Mouse (Mus musculus) embryonic facial prominence, embryonic 11.5 days (tissue): Measurements from ENCODE around the gene Polg. TPM values are rescaled to one million over a fixed set of nuclear protein-coding genes. Genes with fewer than 3 reads are reported as not detected.

Experiments
- ATAC-seq: fragments of 200-750 bp; cut with Nextera tagmentation; replicated peaks from 2 replicates; pipeline ENCODE4 v1.8.0; 2017; ENCODE audit warnings: low read depth; ENCODE audit not compliant: insufficient number of reproducible peaks, low FRiP score, low TSS enrichment
- DNase-seq: peaks from one replicate; pipeline ENCODE4 v3.0.0-alpha.2; 2015; ENCODE audit warnings: low spot score
- H3K27ac ChIP-seq: fragments of 300-500 bp; sonication (generic); replicated peaks from 2 replicates; pipeline ENCODE4 v1.5.1; 2014; ENCODE audit warnings: mild to moderate bottlenecking, low read depth, low read length, control low read depth
- H3K27me3 ChIP-seq: fragments of 300-500 bp; sonication (generic); 2 replicates; pipeline ENCODE4 v1.6.1; 2014; ENCODE audit warnings: mild to moderate bottlenecking, low read length, moderate library complexity, mixed read lengths; ENCODE audit not compliant: control insufficient read depth, insufficient read depth
- H3K36me3 ChIP-seq: fragments of 300-500 bp; sonication (generic); replicated peaks from 2 replicates; pipeline ENCODE4 v1.6.1; 2014; ENCODE audit warnings: low read depth, mild to moderate bottlenecking, low read length, moderate library complexity, mixed read lengths; ENCODE audit not compliant: control insufficient read depth, insufficient read depth
- H3K4me1 ChIP-seq: fragments of 300-500 bp; sonication (generic); 2 replicates; pipeline ENCODE4 v1.6.1; 2014; ENCODE audit warnings: low read length, mixed read lengths; ENCODE audit not compliant: control insufficient read depth, insufficient read depth
- H3K4me2 ChIP-seq: fragments of 300-500 bp; sonication (generic); 2 replicates; pipeline ENCODE4 v1.6.1; 2014; ENCODE audit warnings: low read depth, mild to moderate bottlenecking, control low read depth, low read length, moderate library complexity
- H3K4me3 ChIP-seq: fragments of 300-500 bp; sonication (generic); 2 replicates; pipeline ENCODE4 v1.5.1; 2014; ENCODE audit warnings: low read depth, low read length, control low read depth
- H3K9ac ChIP-seq: fragments of 300-500 bp; sonication (generic); replicated peaks from 2 replicates; pipeline ENCODE4 v1.6.1; 2014; ENCODE audit warnings: mild to moderate bottlenecking, control low read depth, low read length
- H3K9me3 ChIP-seq: fragments of 300-500 bp; sonication (generic); replicated peaks from 2 replicates; pipeline ENCODE4 v1.6.1; 2016; ENCODE audit warnings: mild to moderate bottlenecking, low read length, inconsistent platforms, mixed read lengths; ENCODE audit not compliant: control insufficient read depth
- WGBS: fragments of 180-500 bp; shearing (Covaris S2); extraction: QIAGEN DNeasy Blood & Tissue Kit; methylation state at CpG from one replicate; pipeline ENCODE4 v1.1.7; 2014; 5-methylcytosine and 5-hydroxymethylcytosine counted together
- polyA plus RNA-seq: library from polyadenylated mRNA; unstranded; fragments of >200 nt; fragmentation: Nextera tagmentation; extraction: Ambion mirVana; gene quantifications from 2 replicates; pipeline ENCODE4 v1.2.1, GENCODE M21; 2014

Gene Polg
- polyA plus RNA-seq, 1 experiment from 2014 or later: 21.3 TPM

DNA sequence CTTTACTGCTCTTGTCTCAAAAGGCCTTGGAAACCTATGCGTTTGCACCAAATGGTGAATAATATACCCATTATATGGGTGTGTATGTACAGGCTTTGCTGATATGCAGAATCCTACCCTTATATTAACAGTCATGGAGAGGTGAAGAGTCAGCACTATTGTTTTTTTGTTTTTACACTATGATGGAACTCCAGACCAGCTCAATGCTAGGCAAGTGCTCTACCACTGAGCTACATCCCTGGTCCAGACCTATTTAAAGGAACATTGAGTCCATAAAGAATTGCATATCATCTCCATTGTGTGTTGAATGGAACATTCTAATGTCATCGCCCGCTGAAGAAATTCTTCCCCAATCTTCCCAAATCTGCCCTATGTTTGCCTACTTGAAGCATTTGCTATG, 44.5 kb upstream of the Polg start:
- H3K27me3 ChIP-seq: peaks cover 90% of the 10 kb centered on the region
- DNase-seq (no peak), ATAC-seq (no peak)
- no peak overlapping the region for H3K9ac ChIP-seq
- H3K36me3 ChIP-seq: no peaks in the 10 kb centered on the region
- H3K4me1 ChIP-seq: peaks cover 5% of the 10 kb centered on the region
- H3K4me3 ChIP-seq: no peak overlapping the region
- no peak overlapping the region for H3K4me2 ChIP-seq
- no peak overlapping the region for H3K27ac ChIP-seq
- H3K9me3 ChIP-seq: no peaks in the 10 kb centered on the region
- WGBS: 14% methylated on average over 3 of the region's 3 CpGs

DNA sequence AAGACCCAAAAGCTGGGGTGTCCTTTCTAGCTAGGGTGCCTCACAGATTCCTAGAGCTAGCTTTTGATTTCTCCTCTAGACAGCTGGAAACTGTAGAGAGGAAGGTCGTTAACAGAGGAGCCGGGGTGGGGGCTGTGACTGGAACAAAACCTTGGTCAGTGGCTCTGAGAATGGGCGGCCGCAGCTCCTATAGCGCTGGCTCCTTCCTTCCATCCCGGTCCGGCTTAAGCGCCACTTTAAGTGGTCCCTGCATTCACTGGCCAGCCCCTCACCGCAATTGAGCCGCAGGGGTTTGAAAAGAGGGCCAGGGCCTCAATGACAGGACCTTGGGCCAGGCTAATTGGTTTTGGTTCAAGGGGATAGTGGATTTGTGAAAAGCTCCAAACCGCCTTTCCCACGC, 43.5 kb upstream of the Polg start:
- no peak for ATAC-seq
- H3K27me3 ChIP-seq: peaks cover 89% of the 10 kb centered on the region
- H3K9ac ChIP-seq: peak overlapping the region; percentile 6; the same call in 1 of the 2 replicates
- 1% methylated on average over 12 of the region's 12 CpGs for WGBS
- H3K4me1 ChIP-seq: peaks cover 8% of the 10 kb centered on the region; the same call in 1 of the 2 replicates
- no peak overlapping the region for H3K4me3 ChIP-seq
- peak; percentile 26 for DNase-seq
- H3K27ac ChIP-seq: no peak overlapping the region
- no peaks in the 10 kb centered on the region for H3K36me3 ChIP-seq
- no peaks in the 10 kb centered on the region for H3K9me3 ChIP-seq
- no peak overlapping the region; the same call in 1 of the 2 replicates for H3K4me2 ChIP-seq

GRCm38 (mm10) chr7:79509235-79509607, 43.1 kb upstream of the Polg start:
- WGBS: 5% methylated on average over 6 of the region's 6 CpGs
- Histone ChIP-seq H3K4me3 (peak overlapping the region; percentile 22), H3K27me3 (peaks cover 89% of the 10 kb centered on the region), H3K4me2 (peak overlapping the region; percentile 37; the same call in 1 of the 2 replicates), H3K9ac (peak overlapping the region; percentile 4; the same call in 1 of the 2 replicates), H3K36me3 (no peaks in the 10 kb centered on the region), H3K4me1 (peaks cover 8% of the 10 kb centered on the region; the same call in 1 of the 2 replicates), H3K27ac (no peak overlapping the region), H3K9me3 (no peaks in the 10 kb centered on the region)
- DNase-seq (no peak), ATAC-seq (no peak)

- WGBS: under 1% methylated on average over 76 of the region's 79 CpGs
- DNase-seq (no peak), ATAC-seq (no peak)
- peaks cover 89% of the 10 kb centered on the region for H3K27me3 ChIP-seq
- H3K27ac ChIP-seq: no peak overlapping the region; the same call in 1 of the 2 replicates
- H3K4me3 ChIP-seq: peak overlapping the region; percentile 22
- H3K36me3 ChIP-seq: no peaks in the 10 kb centered on the region
- no peaks in the 10 kb centered on the region for H3K9me3 ChIP-seq
- H3K4me2 ChIP-seq: peak overlapping the region; percentile 37
- H3K4me1 ChIP-seq: peaks cover 8% of the 10 kb centered on the region; the same call in 1 of the 2 replicates
- H3K9ac ChIP-seq: peak overlapping the region; percentile 37
Observed at GRCm38 (mm10) chr7:79508280-79509234, 42.4 kb upstream of the Polg start.

GRCm38 (mm10) chr7:79507756-79508155, 41.6 kb upstream of the Polg start:
- Histone ChIP-seq H3K9me3 (no peaks in the 10 kb centered on the region), H3K4me3 (peak overlapping the region; percentile 22), H3K27me3 (peaks cover 90% of the 10 kb centered on the region), H3K4me2 (peak overlapping the region; percentile 25), H3K9ac (no peak overlapping the region; the same call in 1 of the 2 replicates), H3K27ac (no peak overlapping the region), H3K36me3 (no peaks in the 10 kb centered on the region), H3K4me1 (peaks cover 8% of the 10 kb centered on the region; the same call in 1 of the 2 replicates)
- ATAC-seq: no peak
- 13% methylated on average over 1 of the region's 1 CpGs for WGBS
- DNase-seq: no peak

- peak overlapping the region; percentile 35; the same call in 1 of the 2 replicates for H3K9ac ChIP-seq
- no peak for DNase-seq
- no peak overlapping the region for H3K27ac ChIP-seq
Observed at GRCm38 (mm10) chr7:79507101-79507705, 41.0 kb upstream of the Polg start.

DNA sequence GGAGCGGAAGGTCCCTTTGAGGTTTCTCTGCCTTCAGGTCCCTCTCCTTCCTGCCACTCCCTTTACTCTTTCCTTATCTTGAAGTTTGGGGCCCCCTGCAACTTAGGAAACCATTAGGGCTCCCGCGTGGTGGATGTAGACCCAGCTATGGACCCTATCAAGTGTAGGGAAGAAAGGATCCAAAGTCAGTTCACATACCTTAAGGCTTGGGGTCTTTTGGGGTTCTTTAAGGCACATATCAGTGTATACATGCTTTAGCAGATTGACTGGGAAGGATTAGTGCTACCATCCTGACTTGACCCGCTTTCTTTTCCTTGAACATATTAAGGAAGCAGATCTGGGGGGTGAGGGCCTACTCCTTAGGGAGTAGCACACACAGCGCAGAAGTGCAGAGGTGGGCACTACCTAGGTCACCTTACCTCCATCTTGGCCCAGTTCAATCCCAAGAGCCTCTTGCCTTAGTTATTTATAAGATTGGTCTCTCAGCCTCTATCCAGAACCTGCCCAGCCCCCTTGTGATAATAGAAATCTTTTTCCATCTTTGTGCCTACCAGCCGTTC, 40.4 kb upstream of the Polg start:
- Histone ChIP-seq H3K27me3 (peaks cover 90% of the 10 kb centered on the region), H3K9me3 (no peaks in the 10 kb centered on the region), H3K4me2 (no peak overlapping the region), H3K4me1 (peaks cover 8% of the 10 kb centered on the region; the same call in 1 of the 2 replicates), H3K27ac (no peak overlapping the region), H3K4me3 (peak overlapping the region; percentile 23), H3K36me3 (no peaks in the 10 kb centered on the region), H3K9ac (no peak overlapping the region; the same call in 1 of the 2 replicates)
- no peak for DNase-seq
- no peak for ATAC-seq
- WGBS: 3% methylated on average over 6 of the region's 6 CpGs

More at GRCm38 (mm10) chr7:79507101-79507705, 41.0 kb upstream of the Polg start:
- ATAC-seq: no peak
- Histone ChIP-seq H3K27me3 (peaks cover 90% of the 10 kb centered on the region), H3K36me3 (no peaks in the 10 kb centered on the region), H3K4me1 (peaks cover 8% of the 10 kb centered on the region; the same call in 1 of the 2 replicates), H3K9me3 (no peaks in the 10 kb centered on the region), H3K4me3 (peak overlapping the region; percentile 12; the same call in 1 of the 2 replicates), H3K4me2 (peak overlapping the region; percentile 25; the same call in 1 of the 2 replicates)
- WGBS: 1% methylated on average over 11 of the region's 11 CpGs
